Mouse (Mus musculus) CD4-positive helper T cell, adult 2 months (primary cell): ENCODE data around the gene Prkn.
"Not testable (repeated sequence)": the region's sequence is repeated elsewhere in the genome, so short reads cannot be mapped to it uniquely, and the experiment has no call there.

Source experiments
- DNase-seq: peaks from one replicate; pipeline ENCODE4 v3.0.0-alpha.2; 2012; ENCODE audit warnings: low read depth, missing footprints, low spot score

Prkn gene

DNA sequence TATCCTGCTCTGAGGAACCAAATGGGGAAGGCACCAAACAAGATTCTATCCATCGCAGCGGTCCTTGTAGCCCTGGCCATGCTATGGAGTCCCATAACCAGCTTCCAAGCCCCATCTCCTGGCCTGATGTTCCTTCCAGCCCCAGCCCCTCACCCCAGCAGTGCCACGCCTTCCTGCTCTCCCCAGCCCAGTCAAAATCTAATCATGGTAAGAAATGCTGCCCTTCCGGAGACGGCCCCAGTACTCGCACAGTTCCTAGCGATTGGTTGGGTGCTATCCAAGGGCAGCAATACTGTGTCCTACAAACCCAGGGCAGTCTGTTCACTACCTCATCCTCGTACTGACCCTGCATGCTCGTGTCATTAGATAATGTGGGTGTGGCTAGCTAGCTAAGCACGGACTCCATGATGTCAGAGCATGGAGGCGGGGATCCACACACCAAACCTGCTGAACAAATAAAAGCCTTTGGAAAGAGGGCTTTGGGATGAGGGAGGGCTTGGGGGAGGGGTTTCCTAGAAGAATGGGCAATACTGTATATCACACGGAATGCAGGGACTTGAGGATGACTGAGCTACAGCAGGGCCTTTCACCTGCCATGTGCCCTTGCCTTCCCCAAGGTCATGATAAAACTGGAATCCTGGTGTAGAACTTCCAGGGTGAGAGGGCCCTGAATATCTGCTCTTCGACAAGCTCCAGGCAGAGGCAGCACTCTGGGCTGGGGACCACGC lies 1148.1 kb downstream of the Prkn start:
- no peak for DNase-seq

DNA sequence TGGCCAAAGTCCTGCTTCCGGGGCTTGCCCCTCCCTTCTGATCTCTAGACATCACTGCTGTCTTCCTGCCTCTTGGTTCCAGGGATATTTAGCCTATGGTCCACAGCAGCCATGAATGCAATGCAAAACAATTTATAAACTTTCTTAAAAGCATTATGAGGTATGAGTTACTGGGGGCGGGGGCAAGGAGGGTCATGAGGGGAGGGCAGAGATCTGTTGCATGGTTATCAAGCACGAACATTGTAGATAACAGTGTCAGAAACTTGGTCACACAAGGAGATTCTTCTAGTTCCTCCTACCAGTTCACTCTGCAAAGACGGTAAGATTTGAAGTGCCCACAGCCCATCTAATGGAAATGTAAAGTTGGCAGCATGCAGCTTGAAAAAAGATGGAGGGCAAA lies 1149.1 kb downstream of the Prkn start:
- DNase-seq = no peak

DNA sequence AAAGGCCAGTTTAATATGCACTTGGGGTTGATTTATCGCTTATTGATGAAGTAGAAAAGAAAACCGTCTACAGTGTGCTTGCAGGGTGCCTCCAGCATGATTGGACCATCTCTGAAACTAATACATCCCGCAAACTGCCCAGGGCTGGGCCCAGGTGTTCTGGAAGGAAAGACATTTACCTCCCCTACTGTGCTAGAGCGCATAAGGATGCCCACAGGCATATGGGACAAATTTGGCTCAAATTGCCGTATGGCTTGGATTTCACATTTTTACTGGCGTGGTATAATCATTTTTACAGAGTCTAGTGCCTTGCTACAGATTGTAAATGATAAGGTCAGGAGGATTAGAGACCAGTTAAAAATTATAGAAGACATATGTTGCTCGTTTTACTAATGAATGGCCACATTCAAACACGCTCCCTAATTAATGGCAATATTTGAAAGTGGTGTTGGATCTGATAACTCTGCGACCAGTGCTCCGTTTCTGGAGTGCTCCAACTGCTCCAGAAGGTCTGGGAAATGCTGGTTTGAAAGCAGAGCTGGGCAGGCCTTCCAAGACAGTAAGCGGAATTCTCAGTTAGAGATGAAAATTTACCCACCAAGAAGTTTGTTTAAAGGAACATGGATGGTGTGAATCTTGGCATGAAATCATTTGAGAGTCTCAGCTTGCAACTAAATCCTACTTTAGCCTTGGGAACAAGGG lies 1150.4 kb downstream of the Prkn start:
- DNase-seq = no peak

DNA sequence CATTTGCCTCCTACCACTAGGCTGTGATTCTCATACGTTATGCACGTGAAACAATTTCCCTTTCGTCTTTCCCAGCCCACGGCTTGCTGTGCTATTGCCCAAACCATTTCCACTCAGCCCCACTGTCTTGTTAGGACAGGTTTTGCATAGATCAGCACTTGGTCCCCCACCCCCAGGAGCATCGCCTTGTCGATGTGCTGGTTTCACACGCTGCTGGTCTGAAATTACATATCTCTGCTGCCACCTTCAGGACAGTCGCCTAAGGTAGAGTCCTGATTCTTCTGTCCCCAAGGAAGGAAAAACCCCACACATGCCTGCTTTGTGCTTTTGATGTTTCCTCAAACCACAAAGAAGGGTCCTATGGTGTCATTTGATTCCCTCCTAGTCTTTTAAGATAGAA lies 1153.1 kb downstream of the Prkn start:
- peak; percentile 9 for DNase-seq

DNA sequence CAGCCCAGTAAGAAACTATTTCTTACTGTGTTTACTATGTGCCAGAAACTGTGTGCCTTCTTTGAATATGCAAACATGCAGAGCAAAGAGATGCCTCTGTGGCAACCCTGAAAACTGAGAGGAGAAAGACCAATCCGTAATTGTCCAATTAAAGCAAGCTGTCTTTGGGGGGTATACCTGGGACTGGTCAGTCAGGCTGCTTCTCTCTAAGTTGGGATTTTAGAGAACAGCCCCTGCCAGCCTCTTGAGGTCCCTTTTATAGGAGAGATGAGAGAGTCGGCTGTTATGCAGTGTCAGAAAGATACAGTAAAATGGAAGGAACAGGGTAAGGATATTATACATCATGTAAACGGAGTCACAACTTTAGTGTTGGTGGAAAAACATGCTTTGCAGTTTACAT lies 1154.1 kb downstream of the Prkn start:
- DNase-seq = no peak

DNA sequence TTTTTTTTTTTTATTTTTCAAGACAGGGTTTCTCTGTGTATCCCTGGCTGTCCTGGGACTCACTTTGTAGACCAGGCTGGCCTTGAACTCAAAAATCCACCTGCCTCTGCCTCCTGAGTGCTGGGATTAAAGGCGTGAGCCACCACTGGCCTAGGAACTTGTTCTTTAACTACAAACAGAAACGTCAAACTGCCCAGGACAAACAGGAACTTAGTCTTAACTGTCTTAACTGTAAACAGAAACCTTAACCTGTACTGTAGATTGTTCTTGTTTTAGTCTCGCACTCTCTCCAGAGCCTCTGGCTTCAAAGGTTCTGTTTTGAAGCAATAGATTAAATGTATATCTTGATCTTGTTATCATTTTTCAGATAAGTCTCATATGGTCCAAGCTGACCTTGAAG lies 1154.6 kb downstream of the Prkn start:
- not testable (repeated sequence) for DNase-seq

DNA sequence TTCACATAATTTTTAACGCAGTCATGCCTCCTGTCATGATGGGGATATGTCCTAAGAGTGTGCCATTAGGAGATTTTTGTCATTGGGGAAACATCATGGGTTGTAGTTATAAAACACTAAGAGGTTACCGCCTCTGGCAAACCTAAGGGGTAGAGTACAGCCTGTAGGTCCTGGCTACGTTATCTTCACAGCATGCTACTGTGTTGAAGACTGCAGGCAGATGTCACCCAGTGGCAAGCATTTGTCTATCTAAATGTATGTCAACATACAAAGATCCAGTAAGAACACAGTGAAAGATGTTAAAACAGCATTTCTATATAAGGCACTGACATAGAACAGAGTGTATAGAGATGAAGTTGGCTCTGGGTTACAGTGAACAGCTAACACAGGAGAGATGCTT lies 1155.3 kb downstream of the Prkn start:
- DNase-seq = no peak

DNA sequence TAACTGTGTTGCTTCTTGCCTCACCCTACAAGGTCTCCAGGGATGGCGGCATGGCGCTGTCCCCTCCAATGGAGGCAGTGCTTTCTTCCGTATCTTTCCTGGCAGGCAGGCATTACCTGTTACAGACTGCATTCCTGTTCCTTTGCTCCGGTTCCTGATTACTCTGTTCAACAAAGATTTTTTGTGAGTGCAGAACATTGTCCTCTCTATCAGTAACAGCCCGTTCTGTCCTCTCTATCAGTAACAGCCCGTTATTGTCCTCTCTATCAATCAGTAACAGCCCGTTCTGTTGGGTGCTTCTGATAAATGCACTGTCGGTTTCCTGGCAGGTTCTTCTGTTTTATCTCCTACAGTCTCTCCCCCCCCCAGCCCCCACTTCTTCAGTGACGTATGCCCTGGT lies 1156.1 kb downstream of the Prkn start:
- DNase-seq = no peak

DNA sequence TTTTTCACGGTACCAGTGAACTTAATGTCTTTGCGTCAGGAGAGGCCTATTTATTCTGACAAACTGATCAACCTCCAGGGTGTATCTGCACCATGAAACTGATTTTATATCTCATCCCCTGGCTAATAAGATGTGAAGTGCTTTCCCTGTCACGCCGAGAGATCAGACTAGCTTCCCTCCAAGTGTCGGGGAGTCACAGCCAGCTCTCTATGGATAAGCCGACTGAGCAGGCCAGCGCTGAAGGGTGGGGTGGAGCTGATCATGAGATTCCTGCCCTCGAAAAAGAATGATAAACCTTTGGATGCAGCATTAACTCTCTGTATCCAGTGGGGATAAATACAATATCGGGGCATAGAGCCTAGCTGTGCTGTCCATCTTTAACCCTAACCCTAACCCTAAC lies 1160.1 kb downstream of the Prkn start:
- no peak for DNase-seq

DNA sequence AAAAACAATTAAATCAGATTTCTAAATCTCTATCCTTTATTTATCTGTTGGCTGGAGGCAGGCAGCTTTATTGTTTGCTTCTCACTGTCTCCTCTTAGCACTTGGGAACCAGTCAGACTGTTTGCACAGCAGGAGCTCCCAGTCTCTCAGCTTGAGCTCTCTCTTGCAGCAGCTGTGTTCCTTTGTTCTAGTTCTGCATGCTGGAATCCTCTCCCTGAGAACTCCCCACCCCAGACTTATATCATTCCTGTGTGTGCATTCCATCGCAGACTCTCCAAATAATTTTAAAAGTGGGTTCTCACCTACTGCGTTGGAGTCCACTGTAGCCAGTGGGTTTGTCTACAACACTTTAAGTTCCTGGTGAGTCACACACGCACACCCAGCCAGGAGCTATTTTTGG lies 1181.1 kb downstream of the Prkn start:
- no peak for DNase-seq

DNA sequence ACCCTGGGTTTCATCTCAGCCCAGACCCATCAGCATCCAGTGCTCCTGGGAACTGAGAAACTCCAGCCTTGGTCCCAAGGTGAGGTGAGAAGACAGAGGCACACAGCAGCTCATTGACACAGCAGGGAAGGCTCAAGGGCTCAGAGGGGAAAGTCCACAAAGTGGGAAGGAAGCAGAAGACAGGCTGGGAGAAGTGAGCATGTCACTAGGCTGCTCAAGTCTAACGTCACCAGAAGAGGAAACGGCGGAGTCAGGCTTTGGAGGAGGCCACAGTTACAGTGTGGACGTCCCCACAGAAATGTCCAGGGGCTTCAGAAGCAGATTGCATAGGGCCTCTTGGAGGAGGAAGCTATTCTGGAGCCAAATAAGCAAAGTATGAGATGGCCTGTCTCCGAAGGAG lies 1189.2 kb downstream of the Prkn start:
- no peak for DNase-seq

DNA sequence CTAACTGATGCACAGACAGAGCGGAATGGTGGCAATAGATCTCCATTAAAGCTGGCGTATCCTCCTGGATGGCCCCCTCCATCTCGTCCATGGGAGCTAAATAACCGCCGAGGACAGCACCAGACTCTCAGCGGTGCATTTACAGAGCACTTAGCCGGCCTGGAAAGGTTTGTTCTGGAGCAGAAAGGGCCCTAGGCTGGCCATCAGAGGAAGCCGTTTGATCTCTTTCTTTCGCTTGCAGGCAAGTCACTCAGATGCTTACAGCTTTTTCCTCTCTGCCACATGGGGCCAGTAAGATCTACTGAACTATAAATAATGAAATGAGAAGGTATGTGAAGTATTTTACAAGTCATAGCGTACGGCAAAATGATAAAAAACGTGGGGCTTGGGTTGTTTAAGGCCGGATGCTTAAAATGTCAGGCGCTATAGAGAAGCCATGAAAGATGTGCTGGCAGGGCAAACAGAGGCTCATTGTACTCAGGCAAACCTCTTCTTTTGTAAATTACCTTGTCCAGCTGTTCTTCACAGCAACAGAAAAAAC lies 1189.8 kb downstream of the Prkn start:
- no peak for DNase-seq

DNA sequence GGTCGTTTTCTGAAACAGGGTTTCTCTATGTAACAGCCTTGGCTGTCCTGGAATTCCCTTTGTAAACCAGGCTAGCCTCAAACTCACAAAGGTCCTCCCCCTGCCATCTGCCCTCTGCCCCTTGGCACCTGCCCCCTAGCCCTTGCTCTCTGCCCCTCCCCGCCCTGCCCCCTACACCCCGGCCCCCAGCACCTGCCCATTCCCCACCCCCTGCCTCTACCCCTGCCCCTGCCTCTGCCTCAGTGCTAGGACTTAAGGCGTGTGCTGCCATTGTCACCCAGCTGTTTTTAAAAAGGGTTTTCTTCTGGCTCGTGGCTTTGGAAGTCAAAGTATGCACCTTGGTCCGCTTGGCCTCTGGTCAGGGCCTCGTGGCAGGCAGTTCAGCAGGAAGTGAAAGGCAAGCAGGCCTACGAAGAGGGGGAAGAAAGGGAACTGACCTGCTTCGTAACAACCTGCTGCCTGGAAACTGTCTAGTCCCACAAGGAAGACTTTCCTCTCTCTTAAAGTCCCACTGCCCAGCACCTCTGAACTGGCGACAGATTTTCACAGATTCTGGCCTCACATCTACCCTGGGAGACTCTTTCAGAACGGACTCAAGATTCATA lies 1190.5 kb downstream of the Prkn start:
- DNase-seq = no peak

DNA sequence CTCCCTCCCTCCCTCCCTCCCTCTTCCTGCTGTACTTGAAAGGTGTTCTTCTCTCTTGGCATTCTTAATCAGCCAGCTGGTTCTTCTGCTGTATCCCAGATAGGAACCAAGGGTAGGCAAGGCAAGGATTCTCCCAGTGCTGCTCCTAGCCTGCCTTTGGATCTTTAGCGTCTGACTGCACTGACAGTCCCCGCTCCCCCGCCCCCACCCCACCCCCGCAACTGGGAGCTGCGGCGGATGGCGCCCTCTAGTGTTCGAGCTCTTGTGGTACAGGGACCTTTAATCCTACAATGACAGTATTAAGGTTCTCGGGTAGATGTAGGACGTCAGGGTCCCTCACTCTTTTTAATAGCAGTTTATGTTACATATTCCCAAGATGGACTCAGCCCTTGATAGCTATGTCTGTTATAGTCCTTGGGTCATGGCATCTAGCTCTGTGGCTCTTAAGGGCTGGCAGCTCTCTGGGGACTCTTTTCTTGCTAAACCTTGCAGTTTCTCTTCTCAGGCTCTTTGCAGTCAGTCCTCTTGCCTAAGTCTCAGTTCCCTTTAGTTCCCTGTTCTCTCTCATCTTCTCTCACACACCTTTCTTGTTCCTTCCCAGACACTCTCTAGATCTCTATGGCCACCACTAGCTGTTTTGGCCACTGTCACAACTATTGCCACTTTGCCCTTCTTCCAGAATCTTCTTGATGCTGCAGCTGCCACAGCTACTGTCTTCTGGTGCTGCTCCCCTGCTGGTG lies 1191.2 kb downstream of the Prkn start:
- peak; percentile 36 for DNase-seq

DNA sequence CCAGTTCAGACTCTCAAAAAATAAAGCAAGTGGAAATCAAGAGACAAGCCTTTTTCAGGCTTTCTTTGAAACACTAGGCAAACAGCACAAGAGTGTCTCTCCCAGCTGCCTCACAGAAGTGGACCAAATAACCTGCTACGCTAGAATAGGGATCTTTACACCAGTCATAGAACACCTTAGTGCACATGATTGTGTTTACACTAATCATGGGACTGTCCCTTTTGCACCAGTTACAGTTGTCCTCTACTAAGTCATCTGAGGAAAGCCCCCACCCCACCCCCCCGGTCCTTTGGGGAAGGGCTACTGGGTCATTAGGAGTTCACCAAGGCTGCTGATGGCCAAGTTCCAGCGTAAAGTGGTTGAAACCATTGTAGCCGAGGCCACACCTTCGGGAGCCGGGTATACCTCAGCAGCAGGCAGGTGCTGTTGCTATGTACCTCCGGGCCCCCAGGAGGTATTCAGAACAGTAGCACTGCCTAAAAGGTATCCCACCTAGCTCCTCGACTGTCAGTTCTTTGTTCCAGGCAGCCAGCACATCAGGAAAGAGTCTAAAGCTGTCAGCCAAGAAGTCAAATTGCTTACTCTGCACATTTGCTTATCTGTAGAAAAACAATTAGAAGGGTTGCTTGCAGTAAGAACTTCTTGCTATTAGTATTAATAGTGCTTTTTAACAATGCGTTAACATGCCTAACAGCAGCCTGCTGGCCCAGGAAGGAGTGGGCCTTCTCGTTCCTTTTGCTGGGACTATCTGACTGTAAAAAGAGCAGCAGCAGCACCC lies 1192.0 kb downstream of the Prkn start:
- DNase-seq = no peak

DNA sequence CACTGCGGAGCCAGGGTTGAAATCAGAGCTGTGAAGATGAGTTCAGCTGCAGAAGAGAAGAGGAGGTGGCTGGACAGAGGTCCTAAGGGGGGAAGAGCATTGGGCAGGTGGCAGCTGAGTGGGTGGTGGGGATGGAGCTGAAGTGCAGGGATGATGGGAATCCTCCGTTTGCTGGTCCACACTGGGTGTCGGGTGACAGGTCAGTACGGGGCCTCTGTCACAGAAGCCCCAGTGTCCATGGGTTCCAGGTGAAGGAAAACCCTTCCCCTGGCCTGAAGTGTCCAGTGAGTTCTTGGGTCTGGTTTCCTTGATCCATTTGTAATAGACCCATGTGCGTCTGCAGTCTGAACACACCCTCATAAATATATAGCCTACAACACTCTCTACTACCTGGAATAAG lies 1195.2 kb downstream of the Prkn start:
- no peak for DNase-seq

DNA sequence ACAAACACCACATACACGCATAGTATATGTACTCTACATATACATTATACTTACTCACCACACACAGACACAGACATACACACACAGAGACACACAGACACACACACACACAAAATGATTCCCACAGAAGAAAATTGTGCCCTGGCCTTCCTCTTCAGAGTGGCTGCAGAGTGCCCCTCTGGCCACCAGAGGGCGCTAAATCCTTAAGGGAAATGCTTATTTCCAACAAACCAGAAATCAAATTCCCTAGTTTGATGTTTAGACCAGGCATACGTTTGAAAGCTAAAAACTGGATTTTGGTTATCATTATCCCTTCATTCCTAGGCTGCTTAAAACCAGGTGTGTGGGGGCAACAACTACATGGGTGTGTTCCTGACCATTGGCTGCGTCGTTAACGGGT lies 1196.0 kb downstream of the Prkn start:
- DNase-seq = peak; percentile 44

DNA sequence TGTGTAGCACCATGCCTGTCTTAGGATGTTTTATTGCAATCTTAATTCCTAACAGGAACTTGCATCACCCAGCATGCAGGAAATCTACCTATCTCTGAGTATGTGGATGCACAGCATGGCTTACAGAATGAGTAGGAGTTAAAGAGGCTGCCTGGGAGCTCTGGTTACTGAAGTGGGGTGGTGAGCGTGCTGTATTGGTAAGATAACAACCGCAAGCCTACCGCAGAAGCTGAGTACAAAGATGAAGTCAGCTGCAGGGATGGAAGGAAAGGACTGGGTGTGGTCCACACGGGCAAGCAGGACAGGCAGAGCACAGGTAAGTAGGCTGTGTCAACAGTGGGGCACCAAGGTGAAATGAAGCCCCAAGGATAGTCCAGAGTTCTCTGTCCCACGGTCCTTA lies 1196.9 kb downstream of the Prkn start:
- no peak for DNase-seq

DNA sequence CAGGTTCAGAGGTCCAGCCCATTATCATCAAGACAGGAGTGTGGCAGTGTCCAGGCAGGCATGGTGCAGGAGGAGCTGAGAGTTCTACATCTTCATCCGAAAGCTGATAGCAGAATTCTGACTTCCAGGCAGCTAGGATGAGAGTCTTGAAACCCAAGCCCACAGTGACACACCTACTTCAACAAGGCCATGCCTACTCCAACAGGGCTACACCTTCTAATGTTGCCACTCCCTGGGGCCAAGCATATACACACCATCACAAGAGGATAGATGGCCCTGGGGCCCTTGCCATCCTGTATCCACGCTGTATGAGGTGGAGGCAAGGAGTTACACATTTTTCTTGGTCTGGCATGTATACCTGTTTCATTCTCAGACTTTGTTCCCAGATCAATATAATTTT lies 1197.4 kb downstream of the Prkn start:
- no peak for DNase-seq

DNA sequence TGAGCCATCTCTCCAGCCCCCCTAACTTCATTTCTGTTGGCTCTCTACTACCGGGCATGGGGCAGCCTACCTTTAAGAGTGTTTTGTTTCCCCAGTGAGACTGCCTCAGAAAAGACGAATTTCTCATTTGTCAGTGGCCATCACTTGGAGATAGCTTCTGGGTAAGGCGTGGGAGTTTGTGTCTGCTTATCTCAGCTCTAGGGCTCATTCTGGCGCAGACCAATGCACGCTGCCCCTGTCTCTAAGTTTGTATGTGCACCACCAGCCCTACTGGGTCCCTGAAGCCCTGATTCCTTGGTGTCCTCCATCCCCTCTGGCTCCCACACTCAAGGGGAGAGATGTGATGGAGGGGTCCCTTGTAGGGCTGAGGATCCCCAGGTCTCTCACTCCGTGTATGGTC lies 1198.3 kb downstream of the Prkn start:
- no peak for DNase-seq

DNA sequence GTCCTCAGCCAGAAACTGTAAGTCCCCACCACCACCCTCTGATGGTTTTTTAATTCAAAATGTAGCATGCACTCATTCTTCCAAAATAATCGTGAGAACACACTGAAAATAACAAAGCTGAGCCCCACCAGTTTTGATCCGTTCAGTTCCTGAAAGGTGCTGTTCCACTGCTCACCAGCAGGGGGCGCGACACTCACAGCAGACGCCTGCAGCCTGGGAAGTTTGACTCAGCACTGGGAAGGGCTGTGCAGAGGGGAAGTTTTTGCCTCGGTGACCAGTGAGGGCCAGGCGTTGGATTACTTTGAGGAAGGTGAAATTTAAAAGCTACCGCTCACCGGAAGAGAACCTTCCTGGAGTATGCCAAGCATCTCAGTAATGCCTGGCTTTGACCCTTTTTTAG lies 1199.0 kb downstream of the Prkn start:
- DNase-seq = peak; percentile 46
